Mouse (Mus musculus) liver, embryonic 16.5 days (tissue): ENCODE data around the gene Tmem121b. TPM values are rescaled to one million over a fixed set of nuclear protein-coding genes. Genes with fewer than 3 reads are reported as not detected.

ENCODE experiments used
- ATAC-seq: fragments of 200-750 bp; cut with Nextera tagmentation; 2 replicates; pipeline ENCODE4 v1.8.0; 2017; ENCODE audit warnings: low read depth, mild to moderate bottlenecking, moderate number of reproducible peaks, moderate library complexity
- H3K27ac ChIP-seq: fragments of 300-500 bp; sonication (generic); 2 replicates; pipeline ENCODE4 v1.5.1; 2014; ENCODE audit warnings: mild to moderate bottlenecking, low read length
- H3K27me3 ChIP-seq: fragments of 300-500 bp; sonication (generic); 2 replicates; pipeline ENCODE4 v1.6.1; 2014; ENCODE audit warnings: low read depth, low read length, mixed read lengths; ENCODE audit not compliant: control insufficient read depth, insufficient read depth
- H3K36me3 ChIP-seq: fragments of 300-500 bp; sonication (generic); 2 replicates; pipeline ENCODE4 v1.6.1; 2014; ENCODE audit warnings: mild to moderate bottlenecking; ENCODE audit not compliant: control insufficient read depth, insufficient read depth
- H3K4me1 ChIP-seq: fragments of 300-500 bp; sonication (generic); 2 replicates; pipeline ENCODE4 v1.6.1; 2014; ENCODE audit warnings: low read depth, low read length, mixed read lengths; ENCODE audit not compliant: control insufficient read depth
- H3K4me2 ChIP-seq: fragments of 300-500 bp; sonication (generic); 2 replicates; pipeline ENCODE4 v1.6.1; 2014; ENCODE audit warnings: low read depth, low read length, mixed read lengths
- H3K4me3 ChIP-seq: fragments of 300-500 bp; sonication (generic); 2 replicates; pipeline ENCODE4 v1.5.1; 2014; ENCODE audit warnings: low read depth, mild to moderate bottlenecking, low read length
- H3K9ac ChIP-seq: fragments of 300-500 bp; sonication (generic); 2 replicates; pipeline ENCODE4 v1.6.1; 2014; ENCODE audit warnings: low read depth, low read length
- H3K9me3 ChIP-seq: fragments of 300-500 bp; sonication (generic); replicated peaks from 2 replicates; pipeline ENCODE4 v1.6.1; 2016; ENCODE audit warnings: low read length; ENCODE audit not compliant: control insufficient read depth
- WGBS: fragments of 180-500 bp; shearing (Covaris S2); extraction: QIAGEN DNeasy Blood & Tissue Kit; methylation state at CpG from one replicate; pipeline ENCODE4 v1.1.7; 2014; ENCODE audit not compliant: insufficient replicate concordance; 5-methylcytosine and 5-hydroxymethylcytosine counted together
- polyA plus RNA-seq: library from polyadenylated mRNA; unstranded; fragments of >200 nt; fragmentation: Nextera tagmentation; extraction: Ambion mirVana; gene quantifications from 2 replicates; pipeline ENCODE4 v1.2.1, GENCODE M21; 2015

The Tmem121b gene
- polyA plus RNA-seq, 1 experiment from 2014 or later: not detected

- Histone ChIP-seq H3K4me1 (peaks cover 15% of the 10 kb centered on the region), H3K4me2 (no peak overlapping the region), H3K9ac (no peak overlapping the region), H3K9me3 (no peaks in the 10 kb centered on the region), H3K27me3 (no peaks in the 10 kb centered on the region), H3K27ac (no peak overlapping the region), H3K36me3 (no peaks in the 10 kb centered on the region), H3K4me3 (no peak overlapping the region)
- 65% methylated on average over 3 of the region's 3 CpGs for WGBS
- no peak for ATAC-seq
These were observed 40.1 kb downstream of the Tmem121b start for GRCm38 (mm10) chr6:120453556-120453955.

- H3K36me3 ChIP-seq: no peaks in the 10 kb centered on the region
- no peaks in the 10 kb centered on the region for H3K27me3 ChIP-seq
- no peak overlapping the region for H3K27ac ChIP-seq
- H3K9me3 ChIP-seq: no peaks in the 10 kb centered on the region
- H3K9ac ChIP-seq: no peak overlapping the region
- no peak for ATAC-seq
- H3K4me3 ChIP-seq: no peak overlapping the region
- no peak overlapping the region for H3K4me2 ChIP-seq
- 20% methylated on average over 5 of the region's 5 CpGs for WGBS
- H3K4me1 ChIP-seq: peaks cover 15% of the 10 kb centered on the region
These were observed 40.5 kb downstream of the Tmem121b start for GRCm38 (mm10) chr6:120453103-120453445.

- Histone ChIP-seq H3K4me2 (no peak overlapping the region), H3K27ac (no peak overlapping the region), H3K9me3 (no peaks in the 10 kb centered on the region), H3K4me3 (no peak overlapping the region), H3K4me1 (peaks cover 15% of the 10 kb centered on the region), H3K36me3 (no peaks in the 10 kb centered on the region), H3K9ac (no peak overlapping the region), H3K27me3 (no peaks in the 10 kb centered on the region)
- 36% methylated on average over 11 of the region's 11 CpGs for WGBS
- ATAC-seq: no peak
These were observed 41.1 kb downstream of the Tmem121b start for GRCm38 (mm10) chr6:120452384-120453102.

GRCm38 (mm10) chr6:120450208-120450607, 43.4 kb downstream of the Tmem121b start:
- Histone ChIP-seq H3K4me1 (peaks cover 15% of the 10 kb centered on the region), H3K4me2 (no peak overlapping the region), H3K27me3 (no peaks in the 10 kb centered on the region), H3K27ac (no peak overlapping the region), H3K9ac (no peak overlapping the region), H3K4me3 (no peak overlapping the region), H3K36me3 (no peaks in the 10 kb centered on the region), H3K9me3 (no peaks in the 10 kb centered on the region)
- no peak for ATAC-seq
- WGBS: 55% methylated on average over 3 of the region's 3 CpGs

- H3K9ac ChIP-seq: no peak overlapping the region
- no peaks in the 10 kb centered on the region for H3K9me3 ChIP-seq
- WGBS: 74% methylated on average over 14 of the region's 14 CpGs
- no peak overlapping the region for H3K27ac ChIP-seq
- H3K4me2 ChIP-seq: no peak overlapping the region
- H3K36me3 ChIP-seq: peaks cover 13% of the 10 kb centered on the region
- no peak overlapping the region for H3K4me3 ChIP-seq
- ATAC-seq: no peak
- no peaks in the 10 kb centered on the region for H3K4me1 ChIP-seq
- H3K27me3 ChIP-seq: no peaks in the 10 kb centered on the region
These were observed 49.9 kb downstream of the Tmem121b start for GRCm38 (mm10) chr6:120443363-120444355.

- H3K4me1 ChIP-seq: no peaks in the 10 kb centered on the region
- no peak overlapping the region for H3K4me2 ChIP-seq
- no peak overlapping the region for H3K27ac ChIP-seq
- no peak for ATAC-seq
- no peak overlapping the region for H3K4me3 ChIP-seq
- H3K9me3 ChIP-seq: no peaks in the 10 kb centered on the region
- no peak overlapping the region for H3K9ac ChIP-seq
- 77% methylated on average over 4 of the region's 4 CpGs for WGBS
- no peaks in the 10 kb centered on the region for H3K27me3 ChIP-seq
- H3K36me3 ChIP-seq: peaks cover 15% of the 10 kb centered on the region
These were observed 51.3 kb downstream of the Tmem121b start for GRCm38 (mm10) chr6:120442171-120442749.

Other genes starting within 250 kb of the Tmem121b start
- gene D330020A13Rik, start 199.4 kb downstream of the Tmem121b start, polyA plus RNA-seq: not detected in 2 replicates
- gene B4galnt3, start 199.2 kb downstream of the Tmem121b start, polyA plus RNA-seq: 0.08 and 0.14 TPM in 2 replicates
- gene Kdm5a, start 129.7 kb downstream of the Tmem121b start, polyA plus RNA-seq: 15.1 and 17.2 TPM in 2 replicates
- gene Ccdc77, start 129.4 kb downstream of the Tmem121b start, polyA plus RNA-seq: 16.7 and 17.3 TPM in 2 replicates
- 11.4 and 13.0 TPM in 2 replicates for gene Il17ra, start 30.6 kb downstream of the Tmem121b start, polyA plus RNA-seq
- gene Hdhd5, start 37.5 kb upstream of the Tmem121b start, polyA plus RNA-seq: 8.9 and 9.5 TPM in 2 replicates
- 4.9 and 6.0 TPM in 2 replicates for gene Cecr2, start 172.6 kb upstream of the Tmem121b start, polyA plus RNA-seq